8 mouse cellular contexts compared by ENCODE assay signal in genomic region chr2:126674441-126675168, GRCm38 (mm10). TPM values are rescaled to one million over a fixed set of nuclear protein-coding genes. Genes with fewer than 3 reads are reported as not detected.
DNase-seq lines count a peak whose midpoint lies in the region; ATAC-seq and TF ChIP-seq lines count a peak whose summit lies in the region.

No protein-coding gene starts in this region.

- H3K4me1 ChIP-seq in ES-Bruce4 (ENCODE audit: control insufficient read depth, insufficient read depth, low read length), result peaks cover 2% of the 10 kb centered on the region
- H3K4me1 ChIP-seq in forebrain, embryonic 12.5 days, result peaks cover 36% of the 10 kb centered on the region

- H3K4me3 ChIP-seq in ES-Bruce4 (ENCODE audit: low read depth, low read length), result peak overlapping the region; percentile 74
- peak overlapping the region; percentile 98 for H3K4me3 ChIP-seq in forebrain, embryonic 12.5 days (replicated peaks)

- WGBS in forebrain, embryonic 12.5 days, result under 1% methylated on average over 75 of the region's 77 CpGs

- peak overlapping the region; percentile 98 for H3K9ac ChIP-seq in ES-Bruce4 (ENCODE audit: low read depth, poor library complexity, severe bottlenecking)
- peak overlapping the region; percentile 100 for H3K9ac ChIP-seq in forebrain, embryonic 12.5 days

- no peaks in the 10 kb centered on the region; the same call in 1 of the 2 replicates for H3K36me3 ChIP-seq in ES-Bruce4 (ENCODE audit: control insufficient read depth, insufficient read depth, low read length, poor library complexity, severe bottlenecking)
- H3K36me3 ChIP-seq in forebrain, embryonic 12.5 days (replicated peaks), result peaks cover 14% of the 10 kb centered on the region

- H3K4me2 ChIP-seq in forebrain, embryonic 12.5 days, result peak overlapping the region; percentile 79

- intact Hi-C loops in heart, postnatal 25 days (cut with DNase I), result loop anchor here (2.0 kb wide), 1 partner anchor 32 kb away; the partner anchor contains the start of gene Usp8

- TF ChIP-seq CTCF in ES-Bruce4 (IDR thresholded peaks at IDR 0.05; ENCODE audit: low read depth, low read length), result no peak

- H3K27me3 ChIP-seq in ES-Bruce4 (ENCODE audit: control insufficient read depth, insufficient read depth, low read length, poor library complexity, severe bottlenecking), result no peaks in the 10 kb centered on the region
- no peaks in the 10 kb centered on the region for H3K27me3 ChIP-seq in forebrain, embryonic 12.5 days

- peak overlapping the region; percentile 89 for H3K27ac ChIP-seq in ES-Bruce4 (ENCODE audit: insufficient read depth, low read length)
- H3K27ac ChIP-seq in forebrain, embryonic 12.5 days, result peak overlapping the region; percentile 100

- no peak for TF ChIP-seq POLR2A in ES-Bruce4 (IDR thresholded peaks at IDR 0.05; ENCODE audit: insufficient read depth, low read length)

- no peak for TF ChIP-seq EP300 in ES-Bruce4 (IDR thresholded peaks at IDR 0.05; ENCODE audit: insufficient read depth, low read depth, low read length)

- peak; percentile 53 for DNase-seq in adrenal gland, postnatal 25 days
- peak; percentile 24 for DNase-seq in heart, postnatal 25 days (ENCODE audit: low spot score)
- DNase-seq in layer of hippocampus, adult 9-11 months, result peak; percentile 18
- peak; percentile 42 for DNase-seq in lung, postnatal 25 days (ENCODE audit: low spot score)
- DNase-seq in ovary, postnatal 14 days (ENCODE audit: low spot score), result peak; percentile 50
- DNase-seq in thymus, postnatal 4 days, result peak; percentile 73

- no peaks in the 10 kb centered on the region for H3K9me3 ChIP-seq in ES-Bruce4 (replicated peaks; ENCODE audit: control insufficient read depth, insufficient read depth, low read length, poor library complexity, severe bottlenecking)
- no peaks in the 10 kb centered on the region for H3K9me3 ChIP-seq in forebrain, embryonic 12.5 days

- ATAC-seq in forebrain, embryonic 12.5 days (ENCODE audit: low FRiP score), result peak; percentile 71

RNA-seq across cellular contexts. Expression of gene Gabpb1, which starts 1.5 kb away (rescaled TPM):
- 70.4 and 72.3 TPM in 2 replicates for polyA plus RNA-seq in ES-Bruce4 (2011; ENCODE audit: insufficient read depth, insufficient read length, low read depth, missing spikeins)
- 18.4 and 19.6 TPM in 2 replicates for total RNA-seq in adrenal gland, postnatal 25 days (2021)
- 75.5 and 85.3 TPM in 2 replicates for polyA plus RNA-seq in forebrain, embryonic 12.5 days (2016; fragmentation: Nextera tagmentation; extraction: Ambion mirVana)
- 10 to 100 TPM; 13.0 to 16.0 TPM for total RNA-seq in heart, postnatal 25 days (2021)

RNA-seq across cellular contexts. Expression of gene Usp8, which starts 32.5 kb away (rescaled TPM):
- 66.3 and 75.3 TPM in 2 replicates for polyA plus RNA-seq in ES-Bruce4 (2011; ENCODE audit: insufficient read depth, insufficient read length, low read depth, missing spikeins)
- total RNA-seq in adrenal gland, postnatal 25 days (2021), result 80.1 and 81.6 TPM in 2 replicates
- polyA plus RNA-seq in forebrain, embryonic 12.5 days (2016; fragmentation: Nextera tagmentation; extraction: Ambion mirVana), result 39.7 and 41.6 TPM in 2 replicates
- total RNA-seq in heart, postnatal 25 days (2021), result 10 to 100 TPM; 27.9 to 28.4 TPM

RNA-seq across cellular contexts. Expression of gene Hdc, which starts 55.5 kb away (rescaled TPM):
- polyA plus RNA-seq in ES-Bruce4 (2011; ENCODE audit: insufficient read depth, insufficient read length, low read depth, missing spikeins), result not detected in 2 replicates
- total RNA-seq in adrenal gland, postnatal 25 days (2021), result 22.6 and 29.8 TPM in 2 replicates
- polyA plus RNA-seq in forebrain, embryonic 12.5 days (2016; fragmentation: Nextera tagmentation; extraction: Ambion mirVana), result 0.90 and 0.91 TPM in 2 replicates
- 1 to 10 TPM; 1.5 to 1.8 TPM for total RNA-seq in heart, postnatal 25 days (2021)

Comparison
In these comparisons a context has a peak if more than half of its experiments do, and no peak if none do; other contexts are left out.
1. Peak in every context shown above with its lines: DNase-seq, ATAC-seq, H3K4me3 ChIP-seq and H3K27ac ChIP-seq.
2. DNase-seq: peak in every context shown above with its lines; median percentile 73 in thymus, postnatal 4 days; 53 in adrenal gland, postnatal 25 days; 50 in ovary, postnatal 14 days; 42 in lung, postnatal 25 days; 24 in heart, postnatal 25 days; 18 in layer of hippocampus, adult 9-11 months.